Mouse (Mus musculus): ENCODE data around the gene Usp53.
"Not testable (repeated sequence)": the region's sequence is repeated elsewhere in the genome, so short reads cannot be mapped to it uniquely, and the experiment has no call there.

Gene Usp53

GRCm38 (mm10) chr3:122943387-122943890, 40.9 kb downstream of the Usp53 start:
- DNase-seq: no peak

GRCm38 (mm10) chr3:122939215-122939614, 45.1 kb downstream of the Usp53 start:
- DNase-seq: peak; percentile 67

GRCm38 (mm10) chr3:122937176-122937575, 47.1 kb downstream of the Usp53 start:
- not testable (repeated sequence) for DNase-seq

- DNase-seq: no peak
Observed at GRCm38 (mm10) chr3:122932466-122932865, 51.8 kb downstream of the Usp53 start.

GRCm38 (mm10) chr3:122929723-122930122, 54.6 kb downstream of the Usp53 start:
- DNase-seq: no peak

GRCm38 (mm10) chr3:122924009-122924914, 60.0 kb downstream of the Usp53 start, which contains the start of gene 1810037I17Rik:
Gene 1810037I17Rik, plus strand, starts transcription at chr3:122924203.
- DNase-seq: peak; percentile 99

- DNase-seq: no peak
Observed at GRCm38 (mm10) chr3:122923147-122923546, 61.2 kb downstream of the Usp53 start.

GRCm38 (mm10) chr3:122921676-122922527, 62.4 kb downstream of the Usp53 start:
- DNase-seq: peak; percentile 27

- DNase-seq: no peak
Observed at GRCm38 (mm10) chr3:122920572-122921435, 63.5 kb downstream of the Usp53 start.

GRCm38 (mm10) chr3:122919260-122919659, 65.0 kb downstream of the Usp53 start, which contains the start of gene Gm10959:
Gene Gm10959, minus strand, starts transcription at chr3:122919360.
- DNase-seq: no peak

- DNase-seq: no peak
Observed at GRCm38 (mm10) chr3:122918672-122919071, 65.6 kb downstream of the Usp53 start.

GRCm38 (mm10) chr3:122916191-122916680, 68.1 kb downstream of the Usp53 start:
- DNase-seq: no peak

GRCm38 (mm10) chr3:122915493-122915892, 68.8 kb downstream of the Usp53 start:
- DNase-seq: no peak

- DNase-seq: no peak
Observed at GRCm38 (mm10) chr3:122907841-122908240, 76.5 kb downstream of the Usp53 start.

- peak; percentile 74 for DNase-seq
Observed at GRCm38 (mm10) chr3:122903746-122904433, 80.4 kb downstream of the Usp53 start.

- DNase-seq: no peak
Observed at GRCm38 (mm10) chr3:122898254-122898653, 86.1 kb downstream of the Usp53 start.

GRCm38 (mm10) chr3:122895189-122895731, 89.0 kb downstream of the Usp53 start:
- no peak for DNase-seq

- no peak for DNase-seq
Observed at GRCm38 (mm10) chr3:122894772-122895171, 89.5 kb downstream of the Usp53 start, which contains the start of gene Fabp2. Gene Fabp2, plus strand, starts transcription at chr3:122895072.

- no peak for DNase-seq
Observed at GRCm38 (mm10) chr3:122888371-122888819, 95.9 kb downstream of the Usp53 start.

- no peak for DNase-seq
Observed at GRCm38 (mm10) chr3:122887505-122888301, 96.6 kb downstream of the Usp53 start.
